ENCODE assay signal across 9 mouse cellular contexts in genomic region chr1:170478791-170479457, GRCm38 (mm10).
A peak's percentile ranks its signal among the peaks of the same experiment; 100 is the strongest.
DNase-seq lines count a peak whose midpoint lies in the region; ATAC-seq lines count a peak whose summit lies in the region.
"Had no signal": no experiment of that assay in that cellular context is flagged by ENCODE, and none has a peak within 500 bp of the region (broad histone marks: within the 10 kb centered on the region; RNA-seq: fewer than 3 reads in every experiment).

No protein-coding gene starts in this region.

- no peaks in the 10 kb centered on the region for H3K36me3 ChIP-seq in heart, embryonic 16.5 days (ENCODE audit: control insufficient read depth, insufficient read depth)
- no peaks in the 10 kb centered on the region for H3K36me3 ChIP-seq in megakaryocyte, embryonic 14.5 days (replicated peaks; ENCODE audit: low read length)
- no peaks in the 10 kb centered on the region for H3K36me3 ChIP-seq in intestine, embryonic 15.5 days
- H3K36me3 ChIP-seq in stomach, embryonic 14.5 days (ENCODE audit: control insufficient read depth, insufficient read depth, low read length) = no peaks in the 10 kb centered on the region

- no peak overlapping the region for H3K4me3 ChIP-seq in heart, embryonic 16.5 days (ENCODE audit: low read length)
- peak overlapping the region; percentile 64 for H3K4me3 ChIP-seq in megakaryocyte, embryonic 14.5 days (replicated peaks)
- no peak overlapping the region for H3K4me3 ChIP-seq in intestine, embryonic 15.5 days (replicated peaks)
- H3K4me3 ChIP-seq in stomach, embryonic 14.5 days (ENCODE audit: low read depth, low read length) = no peak overlapping the region

- no peak for DNase-seq in heart, postnatal 14 days
- no peak for DNase-seq in spleen, postnatal 14 days (ENCODE audit: low spot score in 2 of 2)
- no peak for DNase-seq in cerebellum, postnatal 4 days (ENCODE audit: low spot score in 2 of 2)
- DNase-seq: thymus, postnatal 25 days had no signal

- peak overlapping the region; percentile 21 for H3K27ac ChIP-seq in heart, embryonic 16.5 days (ENCODE audit: low read length)
- peak overlapping the region; percentile 79 for H3K27ac ChIP-seq in intestine, embryonic 15.5 days
- H3K27ac ChIP-seq in stomach, embryonic 14.5 days (ENCODE audit: low read length) = peak overlapping the region; percentile 69; the same call in 1 of the 2 replicates

- intact Hi-C loops in heart, postnatal 14 days (cut with DNase I) = no loop called here

- H3K9me3 ChIP-seq in heart, embryonic 16.5 days (replicated peaks; ENCODE audit: control insufficient read depth, low read length) = no peaks in the 10 kb centered on the region
- no peaks in the 10 kb centered on the region for H3K9me3 ChIP-seq in megakaryocyte, embryonic 14.5 days
- no peaks in the 10 kb centered on the region for H3K9me3 ChIP-seq in intestine, embryonic 15.5 days
- no peaks in the 10 kb centered on the region for H3K9me3 ChIP-seq in stomach, embryonic 14.5 days (ENCODE audit: control insufficient read depth, low read depth, low read length)

- H3K9ac ChIP-seq in heart, embryonic 16.5 days (ENCODE audit: low read length) = no peak overlapping the region
- H3K9ac ChIP-seq in intestine, embryonic 15.5 days = no peak overlapping the region
- H3K9ac ChIP-seq in stomach, embryonic 14.5 days (replicated peaks; ENCODE audit: low read depth, low read length) = 0 out of 2 replicates have a peak overlapping the region, but pooled peaks have one; percentile 7

- peaks cover 30% of the 10 kb centered on the region for H3K4me1 ChIP-seq in heart, embryonic 16.5 days (ENCODE audit: control insufficient read depth, insufficient read depth, low read length)
- H3K4me1 ChIP-seq in megakaryocyte, embryonic 14.5 days = peaks cover 79% of the 10 kb centered on the region
- H3K4me1 ChIP-seq in intestine, embryonic 15.5 days (replicated peaks) = peaks cover 35% of the 10 kb centered on the region
- peaks cover 21% of the 10 kb centered on the region for H3K4me1 ChIP-seq in stomach, embryonic 14.5 days (ENCODE audit: control insufficient read depth, insufficient read depth, low read length)

- H3K27me3 ChIP-seq in heart, embryonic 16.5 days (ENCODE audit: control insufficient read depth, insufficient read depth, low read length) = no peaks in the 10 kb centered on the region
- peaks cover 2% of the 10 kb centered on the region for H3K27me3 ChIP-seq in megakaryocyte, embryonic 14.5 days (replicated peaks)
- no peaks in the 10 kb centered on the region for H3K27me3 ChIP-seq in intestine, embryonic 15.5 days (replicated peaks)
- no peaks in the 10 kb centered on the region for H3K27me3 ChIP-seq in stomach, embryonic 14.5 days (ENCODE audit: control insufficient read depth, insufficient read depth, low read length)

- H3K4me2 ChIP-seq in heart, embryonic 16.5 days (ENCODE audit: low read depth, low read length) = no peak overlapping the region
- H3K4me2 ChIP-seq in intestine, embryonic 15.5 days (replicated peaks) = peak overlapping the region; percentile 31; the same call in 1 of the 2 replicates
- H3K4me2 ChIP-seq in stomach, embryonic 14.5 days (replicated peaks; ENCODE audit: low read depth, low read length) = no peak overlapping the region

- WGBS in heart, embryonic 16.5 days = 72% methylated on average over 4 of the region's 4 CpGs
- whole genome bisulfite sequencing in intestine, embryonic 15.5 days = 30% methylated on average over 4 of the region's 4 CpGs
- 32% methylated on average over 4 of the region's 4 CpGs for WGBS in stomach, embryonic 14.5 days

- no peak for ATAC-seq in heart, embryonic 16.5 days (replicated peaks; ENCODE audit: extremely low read depth, insufficient read depth, low FRiP score)
- no peak for ATAC-seq in megakaryocyte, adult 5-6 weeks (ENCODE audit: poor library complexity, severe bottlenecking)
- ATAC-seq in intestine, embryonic 15.5 days = peak; percentile 90
- ATAC-seq in stomach, embryonic 14.5 days (ENCODE audit: insufficient number of reproducible peaks, insufficient read depth, low FRiP score, low read depth) = peak; percentile 57; the same call in 1 of the 2 replicates

Comparison
In these comparisons a context has a peak if more than half of its experiments do, and no peak if none do; other contexts are left out.
1. ATAC-seq: peak in intestine, embryonic 15.5 days (single experiment) and stomach, embryonic 14.5 days (single experiment); none in heart, embryonic 16.5 days (single experiment) and megakaryocyte, adult 5-6 weeks (single experiment).
2. H3K27ac ChIP-seq: peak in every context shown above with its lines; median percentile 79 in intestine, embryonic 15.5 days; 69 in stomach, embryonic 14.5 days; 21 in heart, embryonic 16.5 days.